Mouse (Mus musculus) lung, embryonic 14.5 days (tissue): ENCODE results near the gene Ambra1. TPM values are rescaled to one million over a fixed set of nuclear protein-coding genes. Genes with fewer than 3 reads are reported as not detected.
A peak's percentile ranks its signal among the peaks of the same experiment; 100 is the strongest.

Experiments used
- ATAC-seq: fragments of 200-750 bp; cut with Nextera tagmentation; 2 replicates; pipeline ENCODE4 v1.8.0; 2017; ENCODE audit warnings: mild to moderate bottlenecking, moderate TSS enrichment, moderate library complexity; ENCODE audit not compliant: insufficient read depth
- DNase-seq: peaks from one replicate; pipeline ENCODE4 v3.0.0-alpha.2; 2015
- H3K27ac ChIP-seq: fragments of 300-500 bp; sonication (generic); 2 replicates; pipeline ENCODE4 v1.5.1; 2014; ENCODE audit warnings: low read depth, mild to moderate bottlenecking, moderate library complexity
- H3K27me3 ChIP-seq: fragments of 300-500 bp; sonication (generic); 2 replicates; pipeline ENCODE4 v1.6.1; 2014; ENCODE audit warnings: low read length, control low read depth; ENCODE audit not compliant: insufficient read depth
- H3K36me3 ChIP-seq: fragments of 300-500 bp; sonication (generic); 2 replicates; pipeline ENCODE4 v1.6.1; 2014; ENCODE audit warnings: control low read depth; ENCODE audit not compliant: insufficient read depth
- H3K4me1 ChIP-seq: fragments of 300-500 bp; sonication (generic); 2 replicates; pipeline ENCODE4 v1.6.1; 2014; ENCODE audit warnings: antibody characterized with exemption, control low read depth; ENCODE audit not compliant: insufficient read depth
- H3K4me2 ChIP-seq: fragments of 300-500 bp; sonication (generic); 2 replicates; pipeline ENCODE4 v1.6.1; 2014; ENCODE audit warnings: mild to moderate bottlenecking
- H3K4me3 ChIP-seq: fragments of 300-500 bp; sonication (generic); 2 replicates; pipeline ENCODE4 v1.5.1; 2014; ENCODE audit warnings: low read depth, low read length
- H3K9ac ChIP-seq: fragments of 300-500 bp; sonication (generic); 2 replicates; pipeline ENCODE4 v1.6.1; 2014
- H3K9me3 ChIP-seq: fragments of 300-500 bp; sonication (generic); 2 replicates; pipeline ENCODE4 v1.6.1; 2016; ENCODE audit warnings: low read depth, low read length, control low read depth
- CTCF ChIP-seq: IDR thresholded peaks from 2 replicates; pipeline ENCODE4 v1.5.1; 2016; ENCODE audit warnings: antibody characterized with exemption, low read depth
- WGBS: fragments of 180-500 bp; shearing (Covaris S2); extraction: QIAGEN DNeasy Blood & Tissue Kit; methylation state at CpG from one replicate; pipeline ENCODE4 v1.1.7; 2014; 5-methylcytosine and 5-hydroxymethylcytosine counted together
- polyA plus RNA-seq: library from polyadenylated mRNA; unstranded; fragments of >200 nt; fragmentation: Nextera tagmentation; extraction: Ambion mirVana; gene quantifications from 2 replicates; pipeline ENCODE4 v1.2.1, GENCODE M21; 2014

The Ambra1 gene
- polyA plus RNA-seq, 1 experiment from 2014 or later, result 15.9 TPM

DNA sequence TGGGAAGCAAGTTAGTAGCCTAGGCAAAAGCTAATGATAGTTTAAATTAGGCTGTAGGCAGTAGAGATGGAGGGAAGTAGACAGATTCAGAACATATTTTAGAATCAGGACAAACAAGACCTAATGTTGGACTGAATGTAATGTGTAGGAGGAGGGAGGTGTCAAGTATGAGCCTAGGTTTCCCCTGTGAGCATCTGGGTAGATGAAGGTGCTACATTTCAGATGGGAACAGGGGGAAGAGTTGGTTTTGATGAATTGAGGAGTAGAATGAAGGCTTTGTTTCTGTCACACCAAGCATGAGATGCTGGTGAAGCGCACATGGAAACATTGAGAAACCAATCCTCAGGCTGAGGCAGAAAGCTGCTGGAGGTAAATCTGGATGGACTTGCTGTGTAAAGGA, 9.7 kb downstream of the Ambra1 start:
- DNase-seq (no peak), ATAC-seq (no peak)
- H3K4me1 ChIP-seq, result no peaks in the 10 kb centered on the region
- H3K9ac ChIP-seq, result no peak overlapping the region
- no peaks in the 10 kb centered on the region for H3K27me3 ChIP-seq
- H3K9me3 ChIP-seq, result no peaks in the 10 kb centered on the region
- no peak for TF ChIP-seq CTCF
- no peak overlapping the region for H3K4me3 ChIP-seq
- H3K4me2 ChIP-seq, result no peak overlapping the region
- no peaks in the 10 kb centered on the region for H3K36me3 ChIP-seq
- WGBS, result 97% methylated on average over 1 of the region's 1 CpGs
- no peak overlapping the region for H3K27ac ChIP-seq

DNA sequence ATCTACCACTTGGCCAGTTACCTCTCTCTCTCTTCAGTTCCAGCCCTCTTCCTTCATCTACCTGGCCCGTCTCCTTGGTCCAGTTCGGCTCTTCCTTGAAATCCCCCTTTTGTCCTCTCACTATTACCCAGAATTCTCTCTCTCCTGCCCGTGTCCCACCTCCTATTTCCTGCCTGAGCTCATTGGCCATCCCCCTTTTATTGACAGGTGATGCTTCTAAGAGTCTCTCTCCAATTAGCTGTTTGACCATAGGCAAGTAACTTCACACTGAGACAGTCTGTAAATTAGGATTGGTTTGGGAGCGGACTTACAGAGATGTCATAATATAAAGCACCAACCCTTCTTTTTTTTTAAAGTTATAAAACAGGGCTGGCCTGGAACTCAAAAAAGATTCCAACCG, 14.8 kb downstream of the Ambra1 start:
- Histone ChIP-seq H3K36me3 (no peaks in the 10 kb centered on the region), H3K9ac (no peak overlapping the region), H3K9me3 (no peaks in the 10 kb centered on the region), H3K4me2 (no peak overlapping the region), H3K4me3 (no peak overlapping the region), H3K27me3 (no peaks in the 10 kb centered on the region), H3K4me1 (no peaks in the 10 kb centered on the region), H3K27ac (no peak overlapping the region)
- ATAC-seq, result no peak
- WGBS, result 92% methylated on average over 5 of the region's 5 CpGs
- TF ChIP-seq CTCF, result no peak
- no peak for DNase-seq

DNA sequence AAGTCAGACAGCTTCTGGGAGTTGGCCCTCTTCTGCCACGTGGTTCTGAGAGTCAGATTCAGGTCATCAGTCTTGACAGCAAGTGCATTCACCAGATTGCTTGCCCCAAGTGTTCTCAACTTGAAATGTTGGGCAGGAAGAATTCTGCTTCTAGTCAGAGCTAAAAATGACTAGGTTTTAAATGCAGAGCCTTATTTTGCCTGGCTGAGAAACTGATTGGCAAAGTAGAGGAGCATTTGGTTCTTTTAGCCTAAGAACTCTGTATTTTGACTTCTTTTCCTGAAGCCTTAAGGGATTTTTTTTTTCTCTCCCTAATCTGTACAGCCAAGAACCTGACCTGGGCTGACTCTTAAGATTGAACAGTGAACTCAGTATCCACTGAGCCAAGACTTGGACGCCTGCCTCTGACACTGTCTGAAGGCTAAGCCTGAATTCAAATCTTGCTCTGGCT, 19.9 kb downstream of the Ambra1 start:
- Histone ChIP-seq H3K9ac (no peak overlapping the region), H3K4me2 (no peak overlapping the region), H3K27ac (no peak overlapping the region), H3K36me3 (no peaks in the 10 kb centered on the region), H3K9me3 (no peaks in the 10 kb centered on the region), H3K27me3 (no peaks in the 10 kb centered on the region), H3K4me3 (no peak overlapping the region), H3K4me1 (no peaks in the 10 kb centered on the region)
- DNase-seq (no peak), ATAC-seq (no peak)
- WGBS, result 44% methylated on average over 2 of the region's 2 CpGs
- TF ChIP-seq CTCF, result no peak

DNA sequence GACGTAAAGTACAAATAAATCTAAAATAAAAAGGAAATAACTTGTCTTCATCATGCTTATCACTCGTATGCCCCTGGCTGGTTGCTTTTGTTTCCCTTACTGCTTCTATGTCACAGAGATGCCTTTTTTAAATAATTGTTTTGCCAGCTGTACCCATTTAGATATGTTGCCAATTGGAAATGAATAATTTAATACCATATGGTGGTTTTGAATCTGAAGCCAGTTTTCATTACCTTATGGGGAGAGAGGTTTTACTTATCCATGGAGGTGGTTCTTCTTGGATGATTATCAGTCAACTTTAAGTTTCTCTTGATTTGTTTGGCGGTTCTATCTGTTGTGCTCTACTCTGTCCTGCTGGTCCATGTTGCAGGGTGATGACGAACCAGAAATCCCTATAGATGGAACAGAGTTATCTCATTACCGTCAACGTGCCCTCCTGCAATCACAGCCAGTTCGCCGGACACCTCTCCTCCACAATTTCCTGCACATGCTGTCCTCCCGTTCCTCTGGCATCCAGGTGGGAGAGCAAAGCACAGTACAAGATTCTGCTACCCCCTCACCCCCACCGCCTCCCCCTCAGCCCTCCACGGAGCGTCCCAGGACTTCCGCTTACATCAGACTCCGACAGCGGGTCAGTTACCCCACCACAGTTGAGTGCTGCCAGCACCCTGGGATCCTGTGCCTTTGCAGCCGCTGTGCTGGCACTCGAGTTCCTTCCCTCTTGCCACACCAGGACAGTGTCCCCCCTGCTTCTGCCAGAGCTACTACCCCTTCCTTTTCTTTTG, 42.2 kb downstream of the Ambra1 start:
- H3K27me3 ChIP-seq, result no peaks in the 10 kb centered on the region
- H3K4me2 ChIP-seq, result no peak overlapping the region
- DNase-seq (no peak), ATAC-seq (no peak)
- peaks cover 48% of the 10 kb centered on the region for H3K36me3 ChIP-seq
- WGBS, result 90% methylated on average over 17 of the region's 17 CpGs
- no peak for TF ChIP-seq CTCF
- H3K27ac ChIP-seq, result no peak overlapping the region
- H3K4me3 ChIP-seq, result no peak overlapping the region
- no peak overlapping the region for H3K9ac ChIP-seq
- no peaks in the 10 kb centered on the region for H3K9me3 ChIP-seq
- no peaks in the 10 kb centered on the region for H3K4me1 ChIP-seq

DNA sequence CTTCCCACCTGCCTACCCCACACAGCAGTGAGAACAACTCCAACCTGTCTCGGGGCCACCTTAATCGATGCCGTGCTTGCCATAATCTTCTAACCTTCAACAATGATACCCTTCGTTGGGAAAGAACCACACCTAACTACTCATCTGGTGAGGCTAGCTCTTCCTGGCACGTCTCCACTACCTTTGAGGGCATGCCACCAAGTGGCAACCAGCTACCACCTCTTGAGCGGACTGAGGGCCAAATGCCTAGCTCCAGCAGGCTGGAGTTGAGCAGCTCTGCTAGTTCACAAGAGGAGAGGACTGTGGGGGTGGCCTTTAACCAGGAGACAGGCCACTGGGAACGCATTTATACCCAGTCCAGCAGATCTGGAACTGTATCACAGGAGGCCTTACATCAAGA, 43.4 kb downstream of the Ambra1 start:
- Histone ChIP-seq H3K36me3 (peaks cover 47% of the 10 kb centered on the region), H3K4me3 (no peak overlapping the region)
- ATAC-seq, result no peak

DNA sequence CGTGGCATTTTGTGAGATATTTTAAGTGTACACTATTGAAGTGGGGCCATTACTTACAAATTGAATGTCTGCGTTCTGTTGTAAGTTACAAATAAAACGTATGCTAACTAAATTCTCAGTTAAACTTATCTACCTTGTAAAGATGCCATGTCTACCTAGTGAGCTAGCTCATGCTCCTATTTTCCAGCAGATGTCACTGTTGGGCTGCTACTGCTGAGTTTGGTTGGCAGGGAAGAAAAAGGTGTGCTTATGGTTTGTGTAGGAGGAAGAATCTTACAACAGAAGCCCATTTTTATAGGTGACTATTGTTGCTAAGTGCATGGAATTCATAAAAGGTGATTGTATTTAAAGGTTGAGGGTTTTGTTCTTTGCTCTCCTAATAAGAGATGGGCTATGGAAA, 49.2 kb downstream of the Ambra1 start:
- Histone ChIP-seq H3K4me2 (no peak overlapping the region), H3K27me3 (no peaks in the 10 kb centered on the region), H3K4me3 (no peak overlapping the region), H3K27ac (no peak overlapping the region), H3K9me3 (no peaks in the 10 kb centered on the region), H3K4me1 (no peaks in the 10 kb centered on the region), H3K9ac (no peak overlapping the region), H3K36me3 (peaks cover 9% of the 10 kb centered on the region; the same call in 1 of the 2 replicates)
- no peak for ATAC-seq
- TF ChIP-seq CTCF, result peak; percentile 72
- peak; percentile 61 for DNase-seq
- 67% methylated on average over 3 of the region's 3 CpGs for WGBS

More for the DNA sequence above, 43.4 kb downstream of the Ambra1 start:
- no peak for DNase-seq
- H3K27me3 ChIP-seq, result no peaks in the 10 kb centered on the region
- WGBS, result 92% methylated on average over 7 of the region's 7 CpGs
- no peak for TF ChIP-seq CTCF
- H3K9me3 ChIP-seq, result no peaks in the 10 kb centered on the region
- H3K27ac ChIP-seq, result no peak overlapping the region
- no peak overlapping the region for H3K4me2 ChIP-seq
- H3K4me1 ChIP-seq, result no peaks in the 10 kb centered on the region
- no peak overlapping the region for H3K9ac ChIP-seq

DNA sequence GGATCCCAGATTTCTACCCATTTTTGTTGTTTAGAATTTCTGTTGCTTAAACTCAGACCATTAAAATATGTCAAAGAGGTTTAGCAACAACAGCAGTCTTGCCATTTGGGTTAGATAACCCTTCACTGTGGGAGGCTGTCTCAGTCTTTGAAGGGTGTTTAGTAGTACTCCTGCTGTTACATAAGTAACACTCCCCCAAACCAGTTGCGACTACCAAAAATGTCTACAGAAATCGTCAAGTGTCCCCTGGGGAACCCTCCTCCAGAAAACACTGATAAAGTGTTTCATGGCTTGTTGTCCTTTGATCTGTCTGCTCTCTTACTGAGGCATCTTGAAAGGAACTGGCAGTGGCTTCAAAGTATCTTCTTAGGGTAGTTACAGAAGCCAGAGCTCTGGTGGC, 61.7 kb downstream of the Ambra1 start:
- Histone ChIP-seq H3K9me3 (no peaks in the 10 kb centered on the region), H3K9ac (no peak overlapping the region)

More for the DNA sequence above, 61.7 kb downstream of the Ambra1 start:
- ATAC-seq (no peak), DNase-seq (no peak)
- 23% methylated on average over 2 of the region's 2 CpGs for WGBS
- TF ChIP-seq CTCF, result no peak
- H3K36me3 ChIP-seq, result no peaks in the 10 kb centered on the region
- no peak overlapping the region for H3K27ac ChIP-seq
- H3K4me2 ChIP-seq, result no peak overlapping the region
- H3K27me3 ChIP-seq, result no peaks in the 10 kb centered on the region
- H3K4me3 ChIP-seq, result no peak overlapping the region
- no peaks in the 10 kb centered on the region for H3K4me1 ChIP-seq
